Mouse (Mus musculus): ENCODE results near the gene Naip2. TPM values are rescaled to one million over a fixed set of nuclear protein-coding genes. Genes with fewer than 3 reads are reported as not detected.
"Not testable (repeated sequence)": the region's sequence is repeated elsewhere in the genome, so short reads cannot be mapped to it uniquely, and the experiment has no call there.

Gene Naip2
- polyA plus RNA-seq (2015; fragmentation: Nextera tagmentation; extraction: Ambion mirVana), result 1.7 and 2.0 TPM in 2 replicates

DNA sequence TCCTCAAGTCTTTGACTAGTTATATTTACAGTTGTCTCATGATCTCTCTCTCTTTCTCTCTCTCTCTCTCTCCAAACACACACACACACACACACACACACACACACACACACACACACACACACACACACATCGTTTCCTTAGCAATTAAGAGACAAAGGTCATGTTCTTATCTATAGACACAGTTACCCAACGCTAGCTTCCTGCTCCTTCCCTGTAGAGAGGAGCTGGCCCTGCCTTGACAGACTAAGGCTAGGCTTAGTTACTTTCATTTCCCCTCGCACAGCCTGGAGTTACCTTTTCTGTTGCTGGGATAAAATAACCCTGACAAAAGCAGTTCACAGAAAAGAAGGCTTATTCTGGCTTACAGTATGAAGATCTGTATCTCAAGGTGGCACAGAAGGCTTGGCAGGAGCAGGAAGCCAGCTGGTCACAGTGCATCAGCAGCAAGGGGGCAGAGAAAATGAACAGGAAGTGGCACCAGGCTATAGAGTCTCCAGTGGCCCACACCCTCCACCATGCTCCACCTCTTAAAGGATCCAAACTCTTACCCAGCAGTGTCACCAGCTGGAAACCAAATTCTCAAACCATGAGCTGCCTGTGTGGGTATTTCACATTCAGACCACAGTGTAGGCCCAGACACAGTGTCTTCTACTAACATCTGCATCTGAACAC lies at the start of gene Naip2:
Gene Naip2, minus strand, starts transcription at position 434 of the 675 bp plus-strand sequence.
- not testable (repeated sequence) for H3K9ac ChIP-seq

DNA sequence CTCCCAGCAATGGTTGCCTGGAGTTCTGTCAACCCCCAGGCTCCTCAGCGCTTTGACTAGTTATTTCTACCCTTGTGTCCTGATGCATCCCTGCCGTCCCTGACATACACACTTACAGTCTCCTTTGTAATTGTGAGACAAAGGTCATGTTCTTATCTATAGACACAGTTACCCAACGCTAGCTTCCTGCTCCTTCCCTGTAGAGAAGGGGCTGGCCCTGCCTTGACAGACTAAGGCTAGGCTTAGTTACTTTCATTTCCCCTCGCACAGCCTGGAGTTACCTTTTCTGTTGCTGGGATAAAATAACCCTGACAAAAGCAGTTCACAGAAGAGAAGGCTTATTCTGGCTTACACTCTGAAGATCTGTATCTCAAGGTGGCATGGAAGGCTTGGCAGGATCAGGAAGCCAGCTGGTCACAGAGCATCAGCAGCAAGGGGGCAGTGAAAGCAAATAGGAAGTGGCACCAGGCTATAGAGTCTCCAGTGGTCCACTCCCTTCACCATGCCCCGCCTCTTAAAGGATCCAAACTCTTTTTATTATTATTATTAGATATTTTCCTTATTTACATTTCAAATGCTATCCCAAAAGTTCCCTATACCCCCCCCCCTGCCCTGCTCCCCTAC lies 45.1 kb upstream of the Naip2 start:
- not testable (repeated sequence) for ATAC-seq (ENCODE audit: insufficient read depth, low FRiP score, low read depth); H3K27me3 ChIP-seq (replicated peaks); H3K9me3 ChIP-seq; H3K4me2 ChIP-seq; H3K27ac ChIP-seq; H3K9ac ChIP-seq; H3K36me3 ChIP-seq; H3K4me3 ChIP-seq (replicated peaks); H3K4me1 ChIP-seq
- WGBS, result 65% methylated on average over 5 of the region's 5 CpGs

More for the DNA sequence above, at the start of gene Naip2:
- not testable (repeated sequence) for H3K4me3 ChIP-seq (replicated peaks); H3K36me3 ChIP-seq; H3K27ac ChIP-seq; H3K4me1 ChIP-seq; H3K27me3 ChIP-seq (replicated peaks); H3K9me3 ChIP-seq; ATAC-seq (ENCODE audit: insufficient read depth, low FRiP score, low read depth); H3K4me2 ChIP-seq
- WGBS, result 55% methylated on average over 3 of the region's 3 CpGs

DNA sequence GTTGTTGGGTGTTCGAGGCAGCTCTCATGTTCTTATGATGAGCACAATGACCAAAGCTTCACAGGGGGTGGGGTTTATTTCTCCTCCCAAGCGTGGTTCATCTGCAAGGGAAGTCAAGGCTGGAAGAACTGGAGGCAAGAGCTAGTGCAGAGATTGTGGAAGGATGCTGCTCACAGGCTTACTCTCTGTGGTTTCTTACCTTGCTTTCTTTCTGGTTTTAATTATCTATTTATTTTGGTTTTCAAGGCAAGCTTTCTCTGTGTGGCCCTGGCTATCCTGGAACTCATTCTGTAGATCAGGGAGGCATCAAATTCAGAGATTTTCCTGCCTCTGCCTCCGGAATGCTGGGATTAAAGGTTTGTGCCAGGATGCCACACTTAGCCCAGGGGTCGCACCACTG lies 44.3 kb upstream of the Naip2 start, which contains the start of gene Naip5:
Gene Naip5, minus strand, starts transcription at position 101 of the 400 bp plus-strand sequence.
- not testable (repeated sequence) for H3K4me3 ChIP-seq (replicated peaks); ATAC-seq (ENCODE audit: insufficient read depth, low FRiP score, low read depth)
- WGBS, result 83% methylated on average over 4 of the region's 4 CpGs

DNA sequence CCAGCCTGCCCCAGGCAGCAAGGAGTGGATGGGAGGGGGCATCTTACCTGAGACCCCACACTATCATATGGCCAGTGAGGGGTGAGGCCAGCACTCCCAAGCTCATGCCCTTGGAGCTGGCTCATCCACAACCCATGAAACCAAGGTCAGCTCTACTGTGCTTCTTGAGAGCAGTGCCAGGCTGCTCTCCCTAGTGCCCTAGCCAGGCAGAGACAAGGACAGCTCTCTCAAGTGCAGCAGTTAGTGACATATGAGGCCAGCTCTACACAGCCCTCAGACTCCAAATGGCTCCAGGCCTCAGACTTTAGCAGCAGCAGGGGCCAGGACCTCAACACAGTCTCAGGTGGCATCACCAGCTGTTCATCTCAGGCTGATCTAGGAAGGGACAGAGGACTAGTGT lies 41.8 kb upstream of the Naip2 start:
- H3K27me3 ChIP-seq (replicated peaks), result no peaks in the 10 kb centered on the region
- no peaks in the 10 kb centered on the region for H3K4me1 ChIP-seq
- no peaks in the 10 kb centered on the region for H3K36me3 ChIP-seq
- no peak overlapping the region for H3K4me2 ChIP-seq
- H3K9me3 ChIP-seq, result no peaks in the 10 kb centered on the region
- no peak overlapping the region for H3K9ac ChIP-seq
- H3K4me3 ChIP-seq (replicated peaks), result no peak overlapping the region
- ATAC-seq (ENCODE audit: insufficient read depth, low FRiP score, low read depth), result no peak
- no peak overlapping the region for H3K27ac ChIP-seq

More for the DNA sequence above, 44.3 kb upstream of the Naip2 start, which contains the start of gene Naip5:
- not testable (repeated sequence) for H3K4me2 ChIP-seq; H3K4me1 ChIP-seq; H3K9me3 ChIP-seq; H3K9ac ChIP-seq; H3K27me3 ChIP-seq (replicated peaks); H3K27ac ChIP-seq; H3K36me3 ChIP-seq

DNA sequence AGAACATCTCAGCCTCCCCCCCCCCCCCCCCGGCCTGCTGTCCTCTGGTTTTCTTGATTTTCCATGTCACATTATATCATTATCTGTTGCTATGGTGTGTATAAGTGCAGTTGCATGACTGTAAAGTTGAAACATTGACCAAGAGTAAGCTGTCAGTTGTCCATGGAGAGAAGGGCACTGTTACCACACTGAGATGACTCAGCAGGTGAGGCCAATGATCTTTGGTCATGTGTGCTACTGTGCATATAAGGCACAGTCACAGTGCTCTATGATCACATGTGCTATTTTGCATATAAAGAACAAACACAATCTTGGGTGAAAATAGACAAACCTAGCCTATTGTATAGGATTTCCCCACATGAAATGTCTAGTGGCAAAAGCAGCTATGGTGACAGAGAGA lies 11.8 kb upstream of the Naip2 start:
- H3K27ac ChIP-seq; H3K27me3 ChIP-seq (replicated peaks); H3K4me3 ChIP-seq (replicated peaks); H3K9ac ChIP-seq; ATAC-seq (ENCODE audit: insufficient read depth, low FRiP score, low read depth); H3K9me3 ChIP-seq; H3K4me2 ChIP-seq; H3K36me3 ChIP-seq; H3K4me1 ChIP-seq: not testable (repeated sequence)
- 73% methylated on average over 1 of the region's 1 CpGs for WGBS

DNA sequence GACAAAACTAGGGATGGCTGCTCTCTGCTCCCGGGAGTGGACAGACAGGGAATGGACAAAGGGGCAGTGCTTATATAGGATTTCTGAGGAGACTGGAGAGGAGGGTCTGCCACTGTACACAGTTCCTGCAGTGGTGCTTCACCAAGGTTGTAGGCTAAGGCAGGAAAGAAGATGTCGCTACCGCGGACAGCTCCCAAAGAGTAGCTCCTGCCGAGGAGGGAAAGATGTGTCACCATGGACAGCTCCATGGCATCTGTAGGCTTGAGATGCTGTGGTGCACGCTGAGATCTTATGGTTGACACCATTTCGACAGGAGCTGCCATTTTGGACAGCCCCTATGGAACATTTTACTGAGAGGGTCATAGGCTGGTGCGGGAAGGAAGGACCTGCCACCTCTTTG lies 8.6 kb upstream of the Naip2 start:
- H3K4me1 ChIP-seq, result no peaks in the 10 kb centered on the region
- H3K4me3 ChIP-seq (replicated peaks), result no peak overlapping the region
- H3K9ac ChIP-seq, result no peak overlapping the region
- H3K9me3 ChIP-seq, result no peaks in the 10 kb centered on the region
- H3K4me2 ChIP-seq, result no peak overlapping the region
- WGBS, result 27% methylated on average over 8 of the region's 8 CpGs
- H3K27ac ChIP-seq, result no peak overlapping the region
- no peaks in the 10 kb centered on the region for H3K27me3 ChIP-seq (replicated peaks)
- H3K36me3 ChIP-seq, result no peaks in the 10 kb centered on the region
- no peak for ATAC-seq (ENCODE audit: insufficient read depth, low FRiP score, low read depth)

DNA sequence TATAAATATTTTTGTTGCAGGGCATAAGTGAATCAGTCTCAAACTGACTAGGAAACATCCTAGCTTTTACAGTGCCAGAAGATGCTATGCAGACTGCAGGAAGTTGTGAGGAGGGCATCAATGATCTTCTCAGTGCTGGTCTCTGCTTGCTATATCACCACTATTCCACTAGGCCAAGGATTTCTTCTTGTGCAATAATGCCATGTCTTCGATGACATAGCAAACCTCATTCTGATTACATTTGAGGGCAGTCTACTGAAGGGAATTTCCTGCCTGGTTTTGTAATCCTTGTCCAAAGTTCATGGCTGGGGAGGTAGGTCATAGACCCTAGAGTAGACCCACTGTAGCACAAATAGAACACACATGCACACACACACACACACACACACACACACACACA lies 1.4 kb upstream of the Naip2 start:
- H3K27me3 ChIP-seq (replicated peaks), result no peaks in the 10 kb centered on the region
- H3K4me3 ChIP-seq (replicated peaks), result no peak overlapping the region
- no peak for ATAC-seq (ENCODE audit: insufficient read depth, low FRiP score, low read depth)
- no peaks in the 10 kb centered on the region for H3K4me1 ChIP-seq
- H3K27ac ChIP-seq, result no peak overlapping the region
- no peak overlapping the region for H3K9ac ChIP-seq
- 82% methylated on average over 1 of the region's 1 CpGs for WGBS
- H3K36me3 ChIP-seq, result no peaks in the 10 kb centered on the region
- no peak overlapping the region for H3K4me2 ChIP-seq
- H3K9me3 ChIP-seq, result no peaks in the 10 kb centered on the region

DNA sequence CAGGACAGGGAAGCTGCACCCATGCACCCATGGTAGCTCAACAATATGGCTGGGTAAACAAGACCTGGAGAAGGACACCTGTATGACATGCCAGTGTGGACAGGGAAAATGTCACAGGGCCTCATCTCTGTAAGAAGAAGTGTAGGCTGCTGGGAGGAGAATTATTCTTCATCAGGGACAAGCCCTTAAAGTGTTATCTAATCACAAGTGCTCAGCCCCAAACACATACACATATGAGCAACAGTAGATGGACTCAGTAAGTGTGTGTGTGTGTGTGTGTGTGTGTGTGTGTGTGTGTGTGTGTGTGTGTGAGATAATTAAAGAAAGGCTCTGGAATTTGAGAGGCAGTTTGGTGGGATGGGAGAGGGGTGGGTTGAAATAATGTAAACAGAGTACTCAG lies 1.1 kb downstream of the Naip2 start:
- Histone ChIP-seq H3K4me1 (no peaks in the 10 kb centered on the region), H3K27ac (no peak overlapping the region), H3K4me2 (no peak overlapping the region), H3K27me3 (replicated peaks) (no peaks in the 10 kb centered on the region), H3K36me3 (no peaks in the 10 kb centered on the region), H3K9me3 (no peaks in the 10 kb centered on the region), H3K9ac (no peak overlapping the region), H3K4me3 (replicated peaks) (no peak overlapping the region)
- ATAC-seq (ENCODE audit: insufficient read depth, low FRiP score, low read depth), result no peak

DNA sequence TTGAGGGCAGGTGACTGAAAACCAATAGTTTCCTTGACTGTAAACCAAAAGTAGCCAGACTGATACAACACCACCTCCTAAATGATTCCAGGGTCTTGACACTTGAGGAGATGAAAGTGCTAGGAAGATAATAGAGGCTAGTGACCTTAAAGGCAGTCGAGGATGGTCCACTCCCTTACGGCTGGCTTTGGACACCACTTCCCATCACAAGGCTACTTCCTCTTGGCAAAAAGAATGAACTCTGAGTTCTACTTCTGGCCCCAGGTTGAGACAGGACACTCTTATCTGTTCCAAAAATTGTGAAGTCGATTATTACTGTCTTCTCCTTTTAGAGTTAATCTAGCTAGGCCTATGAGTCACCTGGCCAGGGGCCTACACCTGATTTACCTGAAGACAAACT lies 6.5 kb downstream of the Naip2 start:
- no peaks in the 10 kb centered on the region for H3K4me1 ChIP-seq
- no peaks in the 10 kb centered on the region for H3K9me3 ChIP-seq
- WGBS, result 68% methylated on average over 3 of the region's 3 CpGs
- ATAC-seq (ENCODE audit: insufficient read depth, low FRiP score, low read depth), result no peak
- H3K4me2 ChIP-seq, result no peak overlapping the region
- no peak overlapping the region for H3K9ac ChIP-seq
- no peaks in the 10 kb centered on the region for H3K36me3 ChIP-seq
- H3K4me3 ChIP-seq (replicated peaks), result no peak overlapping the region
- no peak overlapping the region for H3K27ac ChIP-seq
- no peaks in the 10 kb centered on the region for H3K27me3 ChIP-seq (replicated peaks)

DNA sequence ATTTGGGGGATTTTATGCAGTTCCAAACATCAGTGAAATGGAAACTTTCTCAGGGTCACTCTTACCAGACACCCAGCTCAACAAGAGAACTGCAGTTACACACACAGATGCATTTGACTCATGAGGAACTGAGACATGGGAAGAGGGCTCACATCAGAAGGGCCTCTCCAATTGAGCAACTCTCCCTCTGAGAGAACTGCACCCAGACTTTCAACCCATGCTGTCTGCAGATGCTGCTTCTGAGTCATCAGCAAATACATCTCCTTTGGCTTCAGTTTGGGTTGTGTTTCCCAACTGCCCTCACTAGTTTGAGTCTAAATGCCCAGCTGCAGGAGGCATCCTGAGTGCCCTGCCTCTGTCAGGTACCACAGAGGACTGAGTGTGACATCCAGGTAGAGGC lies 18.8 kb downstream of the Naip2 start:
- H3K9me3 ChIP-seq; H3K4me3 ChIP-seq (replicated peaks); H3K4me2 ChIP-seq; H3K27ac ChIP-seq; H3K27me3 ChIP-seq (replicated peaks); H3K36me3 ChIP-seq; H3K9ac ChIP-seq; H3K4me1 ChIP-seq; ATAC-seq (ENCODE audit: insufficient read depth, low FRiP score, low read depth): not testable (repeated sequence)

DNA sequence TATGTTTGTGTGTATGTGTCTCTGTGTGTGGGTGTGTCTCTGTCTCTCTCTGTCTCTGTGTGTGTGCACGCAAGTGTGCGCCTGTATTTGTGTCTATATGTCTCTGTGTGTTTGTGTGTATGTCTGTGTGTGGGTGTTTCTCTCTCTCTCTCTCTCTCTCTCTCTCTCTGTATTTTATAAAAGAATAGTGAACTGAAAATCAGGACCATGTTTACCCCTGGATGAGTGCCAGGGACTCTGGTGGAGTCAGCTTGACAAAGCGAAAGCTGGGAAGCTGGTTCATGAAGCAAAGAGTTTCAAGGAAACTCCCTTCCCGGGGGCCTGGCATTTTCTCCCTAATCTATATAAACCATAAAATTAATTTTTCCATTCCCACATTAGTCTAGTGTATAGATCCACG lies 27.5 kb downstream of the Naip2 start:
- not testable (repeated sequence) for ATAC-seq (ENCODE audit: insufficient read depth, low FRiP score, low read depth); H3K9me3 ChIP-seq; H3K4me3 ChIP-seq (replicated peaks); H3K4me1 ChIP-seq; H3K36me3 ChIP-seq; H3K27me3 ChIP-seq (replicated peaks); H3K27ac ChIP-seq; H3K9ac ChIP-seq; H3K4me2 ChIP-seq
- WGBS, result 69% methylated on average over 4 of the region's 5 CpGs

DNA sequence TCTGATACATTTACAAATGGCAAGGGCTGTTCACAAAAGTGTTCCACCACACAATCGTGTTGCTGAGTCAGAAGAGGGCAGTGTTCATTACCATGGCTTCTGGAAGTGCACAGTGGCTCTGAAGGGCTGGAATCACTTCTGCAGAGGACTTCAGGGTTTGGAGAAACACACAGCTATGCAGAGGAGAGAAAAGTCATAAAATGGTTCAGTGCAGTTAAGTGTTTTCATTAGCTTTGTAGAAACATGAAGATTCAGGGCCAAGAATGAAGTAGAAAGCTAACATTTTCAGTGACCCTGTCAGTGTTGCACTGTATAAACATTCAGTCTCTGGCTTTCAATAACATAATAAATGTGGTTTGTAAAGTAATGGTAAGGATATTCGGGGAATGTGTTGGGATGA lies 35.5 kb downstream of the Naip2 start:
- H3K4me3 ChIP-seq (replicated peaks); ATAC-seq (ENCODE audit: insufficient read depth, low FRiP score, low read depth): not testable (repeated sequence)
- 75% methylated on average over 2 of the region's 2 CpGs for WGBS

DNA sequence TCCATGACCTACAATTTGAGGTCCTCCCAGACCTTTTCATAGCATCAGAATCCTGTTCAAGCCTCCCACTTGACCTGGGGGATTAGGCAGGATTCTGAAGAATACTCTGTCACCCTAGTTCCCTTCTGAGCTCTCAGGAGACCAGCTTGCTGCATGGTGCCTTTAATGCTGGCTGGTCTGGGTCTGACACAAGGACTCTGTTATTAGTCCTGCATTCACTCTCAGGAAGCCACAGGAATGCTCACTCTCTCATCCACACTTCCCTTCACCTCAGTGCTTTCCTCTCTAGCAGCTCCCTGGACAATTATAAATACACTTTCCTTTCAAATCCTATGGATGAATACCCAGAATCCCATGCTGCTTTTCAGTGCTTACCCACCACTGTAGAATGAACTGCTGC lies 39.4 kb downstream of the Naip2 start:
- H3K9ac ChIP-seq; H3K4me2 ChIP-seq; H3K4me1 ChIP-seq; H3K27ac ChIP-seq; H3K36me3 ChIP-seq; ATAC-seq (ENCODE audit: insufficient read depth, low FRiP score, low read depth); H3K9me3 ChIP-seq; H3K4me3 ChIP-seq (replicated peaks); H3K27me3 ChIP-seq (replicated peaks): not testable (repeated sequence)

More for the DNA sequence above, 35.5 kb downstream of the Naip2 start:
- H3K4me2 ChIP-seq; H3K27ac ChIP-seq; H3K4me1 ChIP-seq; H3K9me3 ChIP-seq; H3K27me3 ChIP-seq (replicated peaks); H3K36me3 ChIP-seq; H3K9ac ChIP-seq: not testable (repeated sequence)
